Mouse (Mus musculus) splenic B cell, adult 2 months (primary cell): ENCODE measurements around the gene Bst1.

ENCODE experiments used
- DNase-seq: peaks from one replicate; pipeline ENCODE4 v3.0.0-alpha.2; 2011; ENCODE audit warnings: low read depth, low spot score
- H3K27me3 ChIP-seq: 2 replicates; pipeline ENCODE4 v1.6.1; 2012; ENCODE audit warnings: mild to moderate bottlenecking, low read length, moderate library complexity, mixed read lengths; ENCODE audit not compliant: control insufficient read depth, poor library complexity, insufficient read depth, severe bottlenecking
- H3K36me3 ChIP-seq: 2 replicates; pipeline ENCODE4 v1.6.1; 2012; ENCODE audit warnings: mild to moderate bottlenecking, low read length, moderate library complexity, mixed read lengths; ENCODE audit not compliant: control insufficient read depth, poor library complexity, insufficient read depth, severe bottlenecking

Gene Bst1

DNA sequence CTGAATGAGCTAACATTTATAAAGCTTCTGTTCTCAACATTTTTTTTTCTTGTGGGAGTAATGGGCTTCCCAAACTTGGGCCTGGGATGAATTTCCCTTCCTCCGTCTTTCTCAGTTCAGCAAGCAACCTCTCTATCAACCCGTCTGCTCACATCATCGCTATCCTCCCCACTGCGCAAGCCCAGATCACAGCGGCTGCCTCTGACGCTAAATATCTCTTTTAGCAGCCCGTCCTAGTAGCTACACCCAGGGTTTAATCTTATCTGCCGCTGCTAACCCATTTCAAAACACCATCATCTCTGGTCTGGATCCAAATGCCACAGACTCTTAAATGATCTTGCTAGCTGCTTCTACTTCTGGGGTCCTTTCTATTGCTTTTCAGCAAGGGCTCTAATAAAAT, 41.0 kb downstream of the Bst1 start:
- no peak for DNase-seq
- Histone ChIP-seq H3K36me3 (no peaks in the 10 kb centered on the region), H3K27me3 (no peaks in the 10 kb centered on the region)

DNA sequence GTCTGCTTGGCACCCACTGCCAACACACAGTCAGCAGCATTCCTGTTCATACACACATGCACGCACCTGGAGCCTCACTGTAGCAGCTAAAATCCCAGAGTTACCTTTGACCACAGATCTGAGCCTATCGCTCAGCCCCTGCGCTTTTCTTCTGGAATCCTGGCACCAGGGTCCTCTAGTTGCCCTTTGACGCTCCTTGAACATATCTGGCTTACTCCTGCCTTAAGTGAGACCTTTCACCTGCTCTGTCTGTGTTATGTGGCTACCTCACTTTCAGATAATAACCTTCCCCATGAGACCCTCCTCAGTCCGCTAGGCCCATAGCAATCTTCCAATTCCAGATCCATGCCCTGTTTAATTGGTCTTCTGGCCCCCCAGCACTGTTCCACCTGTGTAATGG, 41.4 kb downstream of the Bst1 start:
- H3K27me3 ChIP-seq, result no peaks in the 10 kb centered on the region
- H3K36me3 ChIP-seq, result no peaks in the 10 kb centered on the region
- no peak for DNase-seq

DNA sequence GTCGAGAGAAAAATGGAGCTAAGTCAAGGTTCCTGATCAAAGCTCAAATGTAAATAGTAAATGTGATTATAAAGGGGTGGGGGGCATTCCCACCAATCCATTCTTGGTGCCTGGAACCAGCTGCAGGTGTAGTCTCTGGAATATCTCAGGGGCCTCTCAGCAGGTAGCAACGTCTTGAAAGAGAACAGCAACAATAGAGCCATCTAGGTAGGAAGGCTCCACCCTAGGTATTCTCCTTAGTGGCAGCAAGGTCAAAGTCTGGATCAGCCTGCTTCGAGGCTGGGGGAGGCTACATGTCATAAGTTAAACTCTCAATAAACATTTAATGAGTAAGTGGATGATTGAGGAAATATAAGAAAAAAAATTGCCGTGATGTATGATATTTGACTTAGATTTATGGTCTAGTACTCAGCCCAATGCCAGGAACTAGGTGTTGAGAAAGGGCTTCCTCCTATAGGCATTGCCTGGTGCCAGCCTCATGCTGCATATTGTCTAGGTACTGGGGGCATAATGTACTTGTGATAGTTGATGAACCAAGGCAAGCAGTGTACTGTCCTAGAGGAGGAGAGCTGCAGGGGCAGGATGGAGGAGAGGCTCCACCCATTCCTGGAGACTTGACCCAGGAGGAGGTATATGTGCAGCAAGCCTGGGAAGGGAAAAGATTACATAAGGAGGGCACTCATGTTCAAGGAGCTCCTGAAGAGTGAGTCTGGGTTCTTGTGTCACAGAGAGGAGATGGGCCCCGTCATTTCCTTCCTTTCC, 42.2 kb downstream of the Bst1 start:
- H3K27me3 ChIP-seq, result no peaks in the 10 kb centered on the region
- H3K36me3 ChIP-seq, result no peaks in the 10 kb centered on the region
- no peak for DNase-seq

DNA sequence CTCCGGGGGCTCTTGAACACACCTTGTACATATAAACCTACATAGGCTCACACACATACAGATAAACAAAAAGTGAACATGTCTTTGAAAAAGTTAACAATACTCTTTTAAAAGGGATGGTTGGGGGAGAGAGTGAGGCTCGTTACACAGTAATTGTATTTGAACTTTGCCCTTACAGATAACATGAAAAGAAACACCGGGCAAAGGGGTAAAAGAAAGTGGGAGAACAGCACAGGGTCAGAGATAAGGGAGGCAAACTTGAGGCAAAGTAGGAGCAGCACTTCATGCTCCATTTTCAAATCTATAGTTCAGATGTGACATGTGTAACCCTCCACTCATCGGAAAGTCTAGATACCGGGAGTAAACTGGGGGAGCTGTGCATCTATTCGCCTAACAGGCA, 45.0 kb downstream of the Bst1 start:
- Histone ChIP-seq H3K27me3 (no peaks in the 10 kb centered on the region), H3K36me3 (peaks cover 2% of the 10 kb centered on the region; the same call in 1 of the 2 replicates)
- DNase-seq, result no peak

DNA sequence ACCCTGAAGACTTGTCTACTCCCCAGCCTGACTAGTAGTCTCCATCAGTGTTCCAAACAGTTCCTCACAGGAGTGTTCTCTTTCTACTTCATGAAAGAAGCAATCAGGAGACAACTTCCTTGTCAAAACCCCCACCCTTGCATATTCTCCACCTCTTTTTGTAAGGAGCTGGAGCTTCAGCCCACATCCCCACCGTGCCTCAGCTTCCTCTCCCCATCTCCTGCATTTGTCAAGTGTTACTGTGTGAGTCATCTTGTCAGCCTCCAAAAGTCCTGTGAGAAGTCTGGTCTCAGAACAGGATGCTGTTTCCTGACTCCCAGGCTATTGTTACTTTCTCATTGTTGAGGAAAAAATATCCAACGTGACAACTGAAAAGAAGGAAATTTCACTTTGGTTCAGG, 46.6 kb downstream of the Bst1 start:
- Histone ChIP-seq H3K36me3 (peaks cover 2% of the 10 kb centered on the region), H3K27me3 (no peaks in the 10 kb centered on the region)
- no peak for DNase-seq

DNA sequence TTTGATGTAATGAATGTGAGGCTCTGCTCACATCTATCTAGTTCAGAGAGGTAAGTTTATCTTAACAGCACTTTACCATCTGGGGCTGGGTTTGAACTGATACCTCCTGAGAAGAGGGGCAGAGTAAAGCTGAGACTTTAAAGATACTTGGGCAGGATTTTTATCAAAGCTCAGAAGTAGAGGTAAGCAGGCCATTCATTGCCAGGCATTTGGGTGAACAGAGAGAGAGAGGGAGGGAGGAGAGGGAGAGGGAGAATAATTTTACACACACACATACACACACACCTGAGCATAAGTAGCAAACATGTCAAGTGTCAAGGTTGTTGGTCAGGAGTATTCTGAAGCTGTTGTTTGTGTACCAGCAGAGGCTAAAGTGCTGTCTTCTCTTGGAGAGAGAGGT, 49.6 kb downstream of the Bst1 start, which contains the start of gene Cd38:
Cd38 (plus strand) TSS at position 301 of the 400 bp plus-strand sequence.
- H3K36me3 ChIP-seq, result peaks cover 4% of the 10 kb centered on the region
- no peaks in the 10 kb centered on the region for H3K27me3 ChIP-seq
- no peak for DNase-seq

DNA sequence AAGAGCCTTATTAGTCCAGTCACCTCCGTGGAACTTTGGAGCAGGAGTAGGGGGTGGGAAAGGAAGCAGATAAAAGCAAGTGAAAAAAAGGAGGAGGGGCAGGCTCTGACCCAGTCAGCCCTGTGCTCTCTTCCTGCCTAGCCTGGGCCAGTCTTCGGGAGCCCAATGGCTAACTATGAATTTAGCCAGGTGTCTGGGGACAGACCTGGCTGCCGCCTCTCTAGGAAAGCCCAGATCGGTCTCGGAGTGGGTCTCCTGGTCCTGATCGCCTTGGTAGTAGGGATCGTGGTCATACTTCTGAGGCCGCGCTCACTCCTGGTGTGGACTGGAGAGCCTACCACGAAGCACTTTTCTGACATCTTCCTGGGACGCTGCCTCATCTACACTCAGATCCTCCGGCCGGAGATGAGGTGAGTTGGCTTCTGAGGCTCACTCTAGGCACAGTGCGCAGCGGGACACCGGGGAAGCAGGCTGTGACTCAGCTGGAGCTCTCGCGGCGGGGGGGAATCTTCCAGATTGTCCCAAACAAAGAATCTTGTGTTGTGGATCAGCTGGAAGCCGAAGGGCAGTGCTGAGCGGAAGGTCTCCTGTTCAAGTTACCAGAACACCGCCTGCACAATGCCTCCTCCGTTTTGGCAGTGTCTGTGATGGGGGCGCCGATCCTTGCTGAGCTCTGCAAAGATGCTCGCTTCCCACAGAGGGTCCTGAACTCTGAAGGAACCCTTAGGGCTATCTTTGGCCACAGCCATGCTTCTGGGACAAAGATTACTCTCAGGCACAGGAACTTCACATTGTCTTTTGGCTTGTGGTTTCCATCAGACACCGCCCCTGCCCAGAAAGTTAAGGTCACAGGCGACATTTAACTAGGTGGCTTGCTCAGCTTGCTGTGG, 50.3 kb downstream of the Bst1 start:
- DNase-seq, result no peak
- H3K36me3 ChIP-seq, result peaks cover 4% of the 10 kb centered on the region
- H3K27me3 ChIP-seq, result no peaks in the 10 kb centered on the region

DNA sequence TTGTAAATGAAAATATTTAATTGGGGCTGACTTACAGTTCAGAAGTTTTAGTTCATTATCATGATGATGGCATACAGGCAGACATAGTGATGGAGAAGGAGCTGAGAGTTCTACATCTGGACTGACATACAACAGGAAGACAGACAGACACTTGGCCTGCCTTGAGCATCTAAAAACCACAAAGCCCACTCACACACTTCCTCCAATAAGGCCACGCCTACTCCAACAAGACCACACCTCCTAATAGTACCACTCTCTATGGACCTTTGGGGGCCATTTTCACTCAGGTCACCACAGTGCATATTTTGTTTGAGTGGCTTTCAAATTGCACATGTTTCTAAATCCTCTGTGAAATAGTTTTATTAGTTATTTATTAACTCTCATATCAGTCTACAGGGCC, 53.2 kb downstream of the Bst1 start:
- Histone ChIP-seq H3K36me3 (peaks cover 6% of the 10 kb centered on the region), H3K27me3 (no peaks in the 10 kb centered on the region)
- peak; percentile 64 for DNase-seq

DNA sequence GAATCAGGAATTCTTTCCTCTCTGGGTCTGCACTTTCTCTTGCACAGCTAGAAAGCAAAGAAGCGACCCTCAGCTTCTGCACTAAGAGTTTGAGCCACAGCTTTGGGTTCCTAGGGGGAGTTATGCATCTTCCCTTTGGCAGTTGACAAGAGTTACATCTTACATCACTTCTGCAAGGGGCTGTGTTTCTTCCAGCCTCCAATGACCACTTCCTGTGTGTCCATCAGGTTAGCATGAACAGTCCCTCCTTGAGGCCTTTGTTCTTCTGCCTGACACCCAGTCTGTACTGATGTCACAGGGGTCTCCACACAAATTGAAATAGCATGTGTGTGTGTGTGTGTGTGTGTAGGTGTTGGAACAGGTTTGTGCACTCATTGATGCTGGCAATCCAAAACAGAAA, 54.0 kb downstream of the Bst1 start:
- peaks cover 6% of the 10 kb centered on the region for H3K36me3 ChIP-seq
- DNase-seq, result no peak
- no peaks in the 10 kb centered on the region for H3K27me3 ChIP-seq

DNA sequence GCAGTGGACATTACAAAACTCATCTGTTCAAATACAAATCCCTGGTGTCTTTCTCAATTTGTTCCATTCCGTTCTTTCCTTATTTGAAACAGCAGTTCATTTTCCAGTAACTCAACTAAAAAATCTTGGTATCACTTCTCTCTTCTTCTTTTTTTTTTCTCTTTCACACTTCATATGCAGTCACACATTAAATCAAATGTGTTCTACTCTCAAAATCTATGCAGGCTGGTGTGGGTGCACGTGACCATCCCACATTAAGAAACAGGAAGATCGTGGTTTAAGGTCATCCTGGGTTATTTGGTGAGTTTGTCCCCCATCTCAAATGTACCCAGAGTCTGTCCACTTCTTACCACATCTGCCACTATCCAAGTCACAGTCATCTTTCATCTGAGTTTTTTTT, 63.3 kb downstream of the Bst1 start:
- H3K36me3 ChIP-seq, result peaks cover 6% of the 10 kb centered on the region; the same call in 1 of the 2 replicates
- no peaks in the 10 kb centered on the region for H3K27me3 ChIP-seq
- DNase-seq, result peak; percentile 81

DNA sequence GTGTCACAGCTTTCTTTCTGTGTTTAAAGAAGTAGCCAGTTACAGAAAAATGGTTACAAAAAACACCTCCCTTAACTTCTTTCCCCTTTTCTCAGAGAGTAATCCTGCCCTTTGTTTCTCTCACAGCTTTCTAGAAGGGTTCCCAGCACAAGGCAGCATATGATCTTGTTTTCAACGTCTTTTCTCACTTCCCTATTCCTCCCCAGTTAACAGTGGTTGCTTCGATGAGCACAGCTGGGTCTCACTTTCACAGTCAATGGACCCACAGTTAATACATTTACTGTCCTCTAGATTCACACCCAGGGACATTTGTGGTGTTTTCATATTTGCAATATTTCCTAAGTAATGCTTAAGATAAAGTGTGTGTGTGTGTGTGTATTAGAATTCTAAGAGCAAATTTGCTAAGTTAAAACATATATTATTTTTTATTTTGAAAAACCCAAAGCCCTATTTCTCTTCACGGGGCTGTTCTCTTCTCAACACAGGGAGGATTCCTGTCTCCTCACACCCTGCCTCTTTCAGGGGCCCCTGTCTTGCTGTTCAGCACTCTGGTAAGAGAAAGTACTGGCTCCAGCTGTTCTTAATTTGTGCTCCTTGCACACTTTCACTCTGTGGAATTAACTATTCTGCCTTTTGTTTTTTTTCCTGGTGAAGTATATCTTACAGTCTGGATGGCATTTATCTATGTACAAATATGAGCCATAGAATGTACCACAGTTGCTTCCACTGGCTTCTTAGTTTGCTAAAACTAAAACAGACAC, 66.6 kb downstream of the Bst1 start:
- peak; percentile 90 for DNase-seq
- H3K27me3 ChIP-seq, result no peaks in the 10 kb centered on the region
- H3K36me3 ChIP-seq, result peaks cover 9% of the 10 kb centered on the region; the same call in 1 of the 2 replicates

DNA sequence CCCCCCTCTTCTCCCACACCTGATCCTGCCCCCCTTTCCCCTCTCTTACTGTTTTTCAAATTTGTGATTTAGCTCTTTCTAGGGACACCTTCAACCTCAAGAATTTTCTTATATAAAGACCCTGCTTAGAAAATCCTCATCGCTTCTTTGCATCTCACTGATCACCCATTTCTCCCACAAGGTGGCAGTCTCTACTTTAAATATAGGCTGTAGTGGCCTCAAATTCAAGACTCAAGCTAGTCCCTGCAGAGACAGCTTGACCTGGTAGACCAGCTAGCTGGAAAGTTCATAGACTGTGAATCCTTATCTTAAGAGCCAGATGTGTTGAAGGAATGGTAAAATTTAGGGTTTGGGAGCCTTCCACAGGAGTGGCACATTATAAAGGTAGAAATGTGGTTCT, 73.7 kb downstream of the Bst1 start:
- H3K36me3 ChIP-seq, result peaks cover 10% of the 10 kb centered on the region; the same call in 1 of the 2 replicates
- DNase-seq, result peak; percentile 82
- no peaks in the 10 kb centered on the region for H3K27me3 ChIP-seq
